Mouse (Mus musculus) midbrain, embryonic 15.5 days (tissue): ENCODE measurements at regions not wholly inside any gene's neighbourhood (a gene's known extent, or its start where the extent isn't known, plus 50 kb on each side); places are given as distances from the start of the nearest gene placed in this dataset.

Experiments
- ATAC-seq: fragments of 200-750 bp; cut with Nextera tagmentation; replicated peaks from 2 replicates; pipeline ENCODE4 v1.8.0; 2017; ENCODE audit warnings: moderate TSS enrichment
- H3K27ac ChIP-seq: fragments of 300-500 bp; sonication (generic); 2 replicates; pipeline ENCODE4 v1.5.1; 2015; ENCODE audit warnings: mild to moderate bottlenecking, inconsistent platforms
- H3K27me3 ChIP-seq: fragments of 300-500 bp; sonication (generic); replicated peaks from 2 replicates; pipeline ENCODE4 v1.6.1; 2015; ENCODE audit warnings: inconsistent platforms
- H3K36me3 ChIP-seq: fragments of 300-500 bp; sonication (generic); replicated peaks from 2 replicates; pipeline ENCODE4 v1.6.1; 2015; ENCODE audit warnings: inconsistent platforms
- H3K4me1 ChIP-seq: fragments of 300-500 bp; sonication (generic); 2 replicates; pipeline ENCODE4 v1.6.1; 2015; ENCODE audit warnings: inconsistent platforms
- H3K4me2 ChIP-seq: fragments of 300-500 bp; sonication (generic); 2 replicates; pipeline ENCODE4 v1.6.1; 2015; ENCODE audit warnings: inconsistent platforms, mild to moderate bottlenecking, moderate library complexity
- H3K4me3 ChIP-seq: fragments of 300-500 bp; sonication (generic); 2 replicates; pipeline ENCODE4 v1.5.1; 2015; ENCODE audit warnings: mild to moderate bottlenecking, inconsistent platforms
- H3K9ac ChIP-seq: fragments of 300-500 bp; sonication (generic); 2 replicates; pipeline ENCODE4 v1.6.1; 2015; ENCODE audit warnings: mild to moderate bottlenecking, inconsistent platforms
- H3K9me3 ChIP-seq: fragments of 300-500 bp; sonication (generic); 2 replicates; pipeline ENCODE4 v1.6.1; 2016; ENCODE audit warnings: inconsistent platforms
- WGBS: fragments of 180-500 bp; shearing (Covaris S2); methylation state at CpG from one replicate; pipeline ENCODE4 v1.1.7; 2015; ENCODE audit warnings: mixed read lengths; 5-methylcytosine and 5-hydroxymethylcytosine counted together

DNA sequence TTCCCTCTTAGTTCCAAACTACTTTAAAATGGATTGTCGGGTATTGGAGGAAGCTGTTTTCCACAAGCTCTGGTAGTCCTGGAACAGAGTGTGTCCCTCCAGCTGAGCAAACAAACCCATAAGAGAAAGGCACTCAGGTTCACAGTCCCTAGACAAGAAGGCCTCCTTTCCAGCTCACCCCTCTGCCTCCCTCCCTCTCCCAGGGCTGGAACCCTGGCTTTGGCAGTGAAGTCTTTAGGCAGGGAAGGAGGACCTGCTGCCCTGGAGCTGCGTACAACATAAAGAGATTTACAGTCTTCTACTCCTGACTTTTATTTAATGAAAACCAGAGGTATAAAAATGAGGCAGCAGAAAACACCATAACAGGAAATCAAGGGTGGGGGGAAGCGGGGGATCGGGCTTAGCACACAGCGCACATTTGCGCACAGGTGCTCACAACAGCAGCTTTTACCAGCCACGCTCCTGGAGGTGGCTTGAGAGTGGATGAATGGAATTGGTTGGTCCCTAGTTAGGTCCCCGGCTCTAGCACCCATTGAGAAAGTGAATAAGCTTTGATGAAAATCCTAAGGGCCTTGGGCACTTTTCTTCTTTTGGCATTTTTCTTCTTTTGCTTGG, 143.0 kb upstream of the Gmds start:
- H3K4me3 ChIP-seq: no peak overlapping the region
- H3K27ac ChIP-seq: no peak overlapping the region
- H3K9me3 ChIP-seq: no peaks in the 10 kb centered on the region
- WGBS: 85% methylated on average over 8 of the region's 8 CpGs
- H3K9ac ChIP-seq: no peak overlapping the region
- H3K27me3 ChIP-seq: no peaks in the 10 kb centered on the region
- no peaks in the 10 kb centered on the region for H3K4me1 ChIP-seq
- H3K36me3 ChIP-seq: no peaks in the 10 kb centered on the region
- no peak for ATAC-seq
- no peak overlapping the region for H3K4me2 ChIP-seq

- no peaks in the 10 kb centered on the region for H3K9me3 ChIP-seq
- no peaks in the 10 kb centered on the region for H3K27me3 ChIP-seq
- no peak overlapping the region for H3K9ac ChIP-seq
- no peak overlapping the region for H3K4me2 ChIP-seq
- WGBS: 38% methylated on average over 4 of the region's 4 CpGs
- H3K27ac ChIP-seq: no peak overlapping the region
- no peaks in the 10 kb centered on the region for H3K36me3 ChIP-seq
- no peak overlapping the region for H3K4me3 ChIP-seq
- ATAC-seq: no peak
- no peaks in the 10 kb centered on the region for H3K4me1 ChIP-seq
Observed at GRCm38 (mm10) chr13:32480029-32480428, 141.5 kb upstream of the Gmds start.

GRCm38 (mm10) chr13:32479118-32479818, 140.7 kb upstream of the Gmds start:
- Histone ChIP-seq H3K9ac (no peak overlapping the region), H3K4me3 (no peak overlapping the region), H3K4me2 (no peak overlapping the region), H3K27ac (no peak overlapping the region), H3K4me1 (no peaks in the 10 kb centered on the region), H3K27me3 (no peaks in the 10 kb centered on the region), H3K36me3 (no peaks in the 10 kb centered on the region), H3K9me3 (no peaks in the 10 kb centered on the region)
- no peak for ATAC-seq
- 88% methylated on average over 8 of the region's 8 CpGs for WGBS

DNA sequence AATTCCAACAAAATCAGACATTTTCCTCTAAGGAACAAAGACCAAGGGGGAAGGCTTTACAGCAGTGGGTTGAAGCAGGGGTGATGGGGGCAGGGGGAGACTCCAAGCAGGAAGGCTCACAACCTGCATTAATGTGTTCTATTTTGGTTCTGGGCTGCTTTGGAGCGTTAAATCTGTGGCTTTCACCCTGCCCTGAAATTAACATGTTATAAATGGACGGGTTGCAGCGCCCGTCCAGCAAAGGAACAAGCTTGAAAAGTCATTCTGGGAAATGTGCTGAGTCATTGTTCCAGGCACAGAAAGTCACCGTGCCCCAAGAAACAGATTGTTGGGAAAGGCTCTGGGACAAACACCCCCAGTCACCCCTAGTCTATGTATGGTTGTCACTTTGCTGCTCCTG, 127.2 kb upstream of the Gmds start:
- WGBS: 15% methylated on average over 5 of the region's 5 CpGs
- no peak overlapping the region for H3K27ac ChIP-seq

DNA sequence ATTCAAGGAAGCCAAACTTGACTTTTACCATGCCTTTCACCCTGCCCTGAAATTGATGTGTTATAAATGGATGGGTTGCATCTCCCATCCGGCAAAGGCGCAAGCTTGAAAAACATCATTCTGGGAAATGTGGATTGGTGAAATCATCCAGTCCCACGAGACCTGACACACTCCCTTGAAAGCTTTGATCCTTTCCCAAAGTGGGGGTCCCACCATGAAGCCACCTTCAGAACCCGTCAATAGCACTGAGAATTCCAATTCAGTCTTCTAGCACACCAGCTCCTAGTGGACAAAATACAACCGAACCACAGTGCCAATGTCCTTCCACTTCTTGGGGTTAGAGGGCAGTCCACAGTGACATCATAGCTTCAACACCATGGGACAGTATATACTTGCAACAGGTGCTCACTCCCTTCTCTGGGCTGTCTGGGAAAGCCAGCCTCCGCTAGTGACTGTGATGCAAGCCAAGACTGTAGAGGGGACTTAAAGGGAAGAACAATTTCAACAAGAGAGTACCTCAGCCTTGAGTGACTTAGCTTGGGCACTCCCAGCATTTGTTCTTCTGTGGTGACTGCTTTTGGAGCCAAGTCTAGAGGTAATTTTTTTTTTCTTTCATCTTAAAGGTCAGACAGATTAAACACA, 126.6 kb upstream of the Gmds start:
- Histone ChIP-seq H3K9ac (no peak overlapping the region), H3K9me3 (no peaks in the 10 kb centered on the region), H3K27ac (no peak overlapping the region), H3K27me3 (no peaks in the 10 kb centered on the region), H3K4me3 (no peak overlapping the region), H3K4me2 (no peak overlapping the region), H3K36me3 (no peaks in the 10 kb centered on the region), H3K4me1 (no peaks in the 10 kb centered on the region)
- WGBS: 94% methylated on average over 6 of the region's 6 CpGs
- no peak for ATAC-seq

More for the DNA sequence above, 127.2 kb upstream of the Gmds start:
- Histone ChIP-seq H3K27me3 (no peaks in the 10 kb centered on the region), H3K9me3 (no peaks in the 10 kb centered on the region), H3K4me2 (no peak overlapping the region), H3K4me3 (no peak overlapping the region), H3K36me3 (no peaks in the 10 kb centered on the region), H3K9ac (no peak overlapping the region), H3K4me1 (no peaks in the 10 kb centered on the region)
- ATAC-seq: no peak

DNA sequence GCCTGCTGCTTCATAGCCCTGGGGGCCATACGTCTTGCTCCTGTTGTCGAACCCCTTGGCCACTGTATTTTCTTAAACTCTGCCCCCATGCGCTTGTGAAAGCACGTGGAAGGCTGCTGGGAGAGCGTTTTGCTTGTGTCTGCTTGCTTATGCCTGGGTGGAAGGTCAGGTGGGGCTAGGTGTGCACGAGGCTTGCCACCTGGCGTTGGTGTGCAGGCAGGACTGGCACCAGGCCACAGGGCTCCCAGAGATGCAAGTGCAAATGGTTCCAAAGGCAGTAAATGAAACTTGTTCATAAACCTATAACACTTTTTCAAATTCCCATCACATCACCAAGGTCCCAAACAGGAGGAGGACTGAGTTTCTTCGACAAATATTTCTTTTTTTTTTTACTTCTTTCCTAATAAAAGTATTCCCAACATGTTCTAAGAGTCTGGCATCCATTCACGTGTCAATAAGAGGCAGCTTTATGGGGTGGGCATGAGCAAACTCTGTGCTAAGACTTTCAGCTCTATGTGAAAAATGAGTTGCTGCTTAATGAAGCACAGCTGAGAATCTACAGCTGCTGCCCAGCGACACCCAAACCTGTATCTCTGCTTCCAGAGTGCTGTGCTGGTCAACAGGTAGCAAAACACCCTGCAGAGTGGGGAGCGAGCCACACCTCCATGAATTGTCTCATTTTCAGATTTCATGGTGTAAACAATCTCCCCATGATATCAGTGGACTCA, 116.0 kb upstream of the Gmds start:
- no peaks in the 10 kb centered on the region for H3K9me3 ChIP-seq
- no peaks in the 10 kb centered on the region for H3K27me3 ChIP-seq
- H3K4me2 ChIP-seq: no peak overlapping the region
- no peaks in the 10 kb centered on the region for H3K36me3 ChIP-seq
- ATAC-seq: no peak
- no peak overlapping the region for H3K9ac ChIP-seq
- H3K4me3 ChIP-seq: no peak overlapping the region
- no peaks in the 10 kb centered on the region for H3K4me1 ChIP-seq
- no peak overlapping the region for H3K27ac ChIP-seq
- WGBS: 85% methylated on average over 11 of the region's 11 CpGs

DNA sequence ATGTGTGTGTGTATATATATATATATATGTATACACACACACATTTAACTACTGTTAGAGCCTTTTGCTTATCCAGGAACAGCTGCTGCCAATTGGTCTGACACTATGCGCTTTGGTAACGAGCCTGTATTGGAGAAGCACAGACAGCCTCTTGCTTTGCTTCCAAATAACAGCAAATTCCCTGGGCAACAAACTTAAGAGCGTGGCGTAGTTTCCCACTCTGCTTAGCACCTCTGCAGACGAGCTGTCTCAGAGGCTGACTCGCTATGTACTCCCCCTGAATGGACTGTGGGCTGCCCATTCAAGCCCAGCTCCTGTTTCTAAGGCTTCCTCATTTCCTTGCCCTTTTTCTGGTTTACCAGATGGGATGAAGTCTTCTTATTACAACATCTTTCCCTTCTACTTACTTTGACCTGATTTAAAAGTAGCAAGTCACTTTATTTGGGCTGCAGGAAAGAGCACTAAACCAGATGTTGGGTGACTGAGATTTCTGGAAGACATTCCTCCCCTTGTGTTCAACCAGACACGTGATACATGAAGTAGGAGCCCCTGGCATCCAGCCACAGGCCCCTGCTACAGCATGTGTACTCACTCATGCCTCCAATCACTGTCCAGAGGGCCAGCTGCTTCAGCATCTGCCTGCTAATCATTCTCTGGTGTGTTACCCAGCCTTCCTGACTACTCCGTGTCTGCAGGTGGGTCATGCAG, 111.3 kb upstream of the Gmds start:
- H3K9me3 ChIP-seq: no peaks in the 10 kb centered on the region
- no peak for ATAC-seq
- H3K4me2 ChIP-seq: no peak overlapping the region
- no peak overlapping the region for H3K9ac ChIP-seq
- H3K36me3 ChIP-seq: no peaks in the 10 kb centered on the region
- H3K4me3 ChIP-seq: no peak overlapping the region
- 78% methylated on average over 8 of the region's 8 CpGs for WGBS
- H3K4me1 ChIP-seq: no peaks in the 10 kb centered on the region
- no peak overlapping the region for H3K27ac ChIP-seq
- H3K27me3 ChIP-seq: no peaks in the 10 kb centered on the region

DNA sequence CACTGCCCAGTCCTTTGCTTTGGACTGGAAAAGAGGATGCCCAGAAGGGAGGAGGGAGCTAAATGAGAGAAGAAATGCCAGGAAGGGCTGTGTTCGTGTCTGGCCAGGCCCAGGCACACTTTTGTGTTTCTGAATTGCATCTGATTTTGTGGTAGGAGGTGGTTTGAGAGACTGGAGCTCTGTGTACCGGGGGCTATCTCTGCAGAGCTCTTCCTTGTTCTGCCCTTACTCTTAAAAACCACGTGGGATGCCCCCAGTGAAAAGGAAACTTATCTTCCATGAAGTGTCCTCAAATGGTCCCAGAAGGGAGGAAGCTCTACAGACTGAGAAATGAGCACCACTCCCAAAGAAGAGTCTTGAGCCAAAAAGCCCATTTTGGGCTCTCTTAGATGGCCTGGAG, 106.0 kb upstream of the Gmds start:
- no peaks in the 10 kb centered on the region for H3K27me3 ChIP-seq
- no peaks in the 10 kb centered on the region for H3K9me3 ChIP-seq
- ATAC-seq: no peak
- H3K27ac ChIP-seq: no peak overlapping the region
- no peak overlapping the region for H3K9ac ChIP-seq
- H3K4me1 ChIP-seq: no peaks in the 10 kb centered on the region
- H3K4me2 ChIP-seq: no peak overlapping the region
- H3K36me3 ChIP-seq: no peaks in the 10 kb centered on the region
- no peak overlapping the region for H3K4me3 ChIP-seq
- WGBS: 70% methylated on average over 3 of the region's 3 CpGs

- WGBS: 87% methylated on average over 13 of the region's 13 CpGs
- Histone ChIP-seq H3K9me3 (no peaks in the 10 kb centered on the region), H3K4me3 (no peak overlapping the region), H3K36me3 (no peaks in the 10 kb centered on the region), H3K4me1 (no peaks in the 10 kb centered on the region), H3K27me3 (no peaks in the 10 kb centered on the region), H3K27ac (no peak overlapping the region), H3K4me2 (no peak overlapping the region), H3K9ac (no peak overlapping the region)
- no peak for ATAC-seq
Observed at GRCm38 (mm10) chr13:32442025-32442424, 103.5 kb upstream of the Gmds start.

- no peaks in the 10 kb centered on the region for H3K36me3 ChIP-seq
- no peak for ATAC-seq
- H3K4me1 ChIP-seq: no peaks in the 10 kb centered on the region
- no peak overlapping the region for H3K27ac ChIP-seq
- H3K9me3 ChIP-seq: no peaks in the 10 kb centered on the region
- no peaks in the 10 kb centered on the region for H3K27me3 ChIP-seq
- 77% methylated on average over 5 of the region's 5 CpGs for WGBS
- no peak overlapping the region for H3K4me2 ChIP-seq
- H3K4me3 ChIP-seq: no peak overlapping the region
- H3K9ac ChIP-seq: no peak overlapping the region
Observed at GRCm38 (mm10) chr13:32435136-32435535, 96.6 kb upstream of the Gmds start.

GRCm38 (mm10) chr13:32428482-32428881, 89.9 kb upstream of the Gmds start:
- Histone ChIP-seq H3K9me3 (no peaks in the 10 kb centered on the region), H3K9ac (no peak overlapping the region), H3K27me3 (no peaks in the 10 kb centered on the region), H3K4me1 (no peaks in the 10 kb centered on the region), H3K27ac (no peak overlapping the region), H3K4me2 (no peak overlapping the region), H3K36me3 (no peaks in the 10 kb centered on the region), H3K4me3 (no peak overlapping the region)
- ATAC-seq: 0 out of 2 replicates have a peak, but pooled peaks have one; percentile 24
- 57% methylated on average over 3 of the region's 3 CpGs for WGBS

DNA sequence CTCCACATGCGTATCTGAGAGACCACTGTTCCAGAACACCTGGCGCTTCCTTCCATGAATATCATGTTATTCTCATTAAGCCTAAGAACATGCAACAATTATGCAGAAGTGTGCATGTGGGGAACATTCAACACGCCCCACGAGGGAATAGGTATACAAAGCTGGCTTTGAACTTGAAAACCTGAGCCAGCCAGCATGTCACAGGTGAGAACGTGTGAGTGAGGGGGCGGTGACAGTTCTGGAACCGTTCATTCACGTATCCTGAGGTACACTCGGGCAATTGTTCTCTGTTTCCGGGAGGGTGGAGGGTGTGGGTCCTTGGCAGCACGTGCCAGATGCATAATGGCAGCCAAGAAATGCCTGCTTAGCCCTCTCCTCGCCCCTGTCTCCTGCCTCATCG, 88.4 kb upstream of the Gmds start:
- H3K4me3 ChIP-seq: no peak overlapping the region
- no peak for ATAC-seq
- no peak overlapping the region for H3K27ac ChIP-seq
- H3K9me3 ChIP-seq: no peaks in the 10 kb centered on the region
- no peaks in the 10 kb centered on the region for H3K4me1 ChIP-seq
- 89% methylated on average over 13 of the region's 13 CpGs for WGBS
- H3K4me2 ChIP-seq: no peak overlapping the region
- no peaks in the 10 kb centered on the region for H3K27me3 ChIP-seq
- H3K36me3 ChIP-seq: no peaks in the 10 kb centered on the region
- no peak overlapping the region for H3K9ac ChIP-seq
